Mouse (Mus musculus) ES-E14 (cell line): ENCODE measurements at regions not wholly inside any gene's neighbourhood (a gene's known extent, or its start where the extent isn't known, plus 50 kb on each side); places are given as distances from the start of the nearest gene placed in this dataset.

Experiments used
- DNase-seq: peaks from one replicate; pipeline ENCODE4 v3.0.0-alpha.2; 2013; ENCODE audit warnings: low read depth, low spot score
- H3K27ac ChIP-seq: 2 replicates; pipeline ENCODE4 v1.5.1; 2012; ENCODE audit warnings: low read depth, mild to moderate bottlenecking, low read length, moderate library complexity, mixed read lengths; ENCODE audit not compliant: poor library complexity, insufficient read depth, severe bottlenecking
- H3K36me3 ChIP-seq: 2 replicates; pipeline ENCODE4 v1.6.1; 2012; ENCODE audit warnings: mild to moderate bottlenecking, low read length, moderate library complexity, mixed read lengths; ENCODE audit not compliant: control insufficient read depth, poor library complexity, insufficient read depth, severe bottlenecking
- H3K4me1 ChIP-seq, 2 experiments: fragments of 150-350 bp in 1 of 2; sonication (generic) in 1 of 2; 2 replicates each; pipeline ENCODE4 v1.6.1; 2012; ENCODE audit warnings: low read length in 2 of 2, mild to moderate bottlenecking in 1 of 2, mixed read lengths in 1 of 2; ENCODE audit not compliant: control insufficient read depth in 2 of 2, insufficient read depth in 2 of 2, poor library complexity in 1 of 2
- H3K4me3 ChIP-seq, 2 experiments: fragments of 150-350 bp in 1 of 2; sonication (generic) in 1 of 2; 2 replicates each; pipeline ENCODE4 v1.5.1; 2012; ENCODE audit warnings: low read length in 2 of 2, low read depth in 1 of 2, mild to moderate bottlenecking in 1 of 2, mixed read lengths in 1 of 2; ENCODE audit not compliant: insufficient read depth in 1 of 2, poor library complexity in 1 of 2, severe bottlenecking in 1 of 2
- H3K9ac ChIP-seq: 2 replicates; pipeline ENCODE4 v1.6.1; 2012; ENCODE audit warnings: low read depth, mild to moderate bottlenecking, low read length, mixed read lengths; ENCODE audit not compliant: poor library complexity, insufficient read depth, severe bottlenecking
- H3K9me3 ChIP-seq: fragments of 150-350 bp; sonication (generic); 2 replicates; pipeline ENCODE4 v1.6.1; 2012; ENCODE audit warnings: low read depth, mild to moderate bottlenecking, low read length; ENCODE audit not compliant: control insufficient read depth, insufficient read depth
- CHD2 ChIP-seq: IDR thresholded peaks from 2 replicates; pipeline ENCODE4 v1.6.1; 2014; ENCODE audit warnings: mild to moderate bottlenecking, low read depth, low read length, inconsistent platforms
- HCFC1 ChIP-seq: IDR thresholded peaks from 2 replicates; pipeline ENCODE4 v1.6.1; 2012; ENCODE audit warnings: low read length, inconsistent platforms, borderline replicate concordance; ENCODE audit not compliant: insufficient read depth
- MAFK ChIP-seq: IDR thresholded peaks from 2 replicates; pipeline ENCODE4 v1.6.1; 2014; ENCODE audit warnings: mild to moderate bottlenecking, low read depth, low read length, inconsistent platforms; ENCODE audit not compliant: insufficient read depth
- ZC3H11A ChIP-seq: IDR thresholded peaks from 2 replicates; pipeline ENCODE4 v1.6.1; 2012; ENCODE audit warnings: low read depth, mild to moderate bottlenecking, inconsistent platforms, low read length, borderline replicate concordance
- ZNF384 ChIP-seq: IDR thresholded peaks from 2 replicates; pipeline ENCODE4 v1.6.1; 2012; ENCODE audit warnings: low read depth, low read length, inconsistent platforms
- in situ Hi-C, 2 experiments: fragments of 600-800 bp; cut with MboI; formaldehyde crosslinking; loops; one replicate each; pipeline ENCODE4 v1.15.1; 2025; ENCODE audit warnings: low sequenced_read_pairs in 2 of 2, inconsistent platforms in 1 of 2; ENCODE audit not compliant: unreplicated experiment in 2 of 2

DNA sequence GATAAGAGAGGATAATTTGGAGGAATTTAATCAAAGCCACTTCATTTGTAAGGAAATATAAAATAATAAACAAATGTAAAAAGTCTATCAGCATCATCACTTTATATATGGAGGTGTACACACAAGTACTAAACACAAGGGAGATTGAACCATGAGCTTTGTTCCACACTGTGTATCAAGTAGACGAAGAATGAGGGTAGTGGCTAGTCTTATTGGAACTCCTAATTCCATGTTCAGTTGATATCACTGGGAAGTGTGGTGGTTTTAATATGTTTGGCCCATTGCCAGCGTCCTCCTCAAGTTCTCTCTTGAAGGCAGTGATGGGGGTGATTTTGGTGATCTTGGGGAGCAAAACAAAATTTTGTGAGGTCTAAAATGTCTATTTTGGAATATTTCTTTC is 165.2 kb upstream of the Tmprss15 start:
- Histone ChIP-seq H3K9me3 (no peaks in the 10 kb centered on the region), H3K27ac (no peak overlapping the region), H3K36me3 (no peaks in the 10 kb centered on the region), H3K9ac (no peak overlapping the region), H3K4me1 (no peaks in the 10 kb centered on the region; a peak in 1 of 4 replicates), H3K4me3 (no peak overlapping the region)
- DNase-seq = no peak
- TF ChIP-seq ZNF384 = no peak
- no peak for TF ChIP-seq ZC3H11A
- no peak for TF ChIP-seq CHD2
- in situ Hi-C loops = no loop called here

DNA sequence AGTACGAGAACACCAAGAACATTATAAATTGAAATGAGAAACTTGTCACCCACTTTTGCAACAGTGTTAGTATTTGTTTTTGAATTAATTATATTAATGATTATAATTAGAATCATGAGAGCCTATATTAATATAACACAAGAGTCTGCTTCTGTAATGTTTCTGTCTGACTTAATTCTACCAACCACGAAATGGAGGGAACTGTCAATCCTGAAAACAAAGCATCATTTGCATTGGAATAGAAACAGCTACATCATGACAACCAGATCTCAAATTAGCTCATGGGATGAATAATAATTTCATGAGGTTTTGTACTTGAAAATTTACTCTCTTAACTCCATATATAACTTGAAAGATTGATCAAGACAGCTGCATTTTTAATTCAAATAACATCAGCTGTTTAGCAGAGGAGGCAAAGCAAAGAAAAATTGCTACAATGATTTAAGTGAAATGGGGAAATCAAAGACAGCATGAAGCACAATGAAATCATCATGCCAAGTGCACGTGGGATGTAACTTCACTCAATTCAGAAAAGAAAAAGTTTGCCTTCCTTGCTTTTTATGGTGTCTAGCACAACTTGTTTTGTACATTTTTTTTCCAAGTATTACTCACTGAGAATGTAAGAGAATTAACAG is 150.1 kb upstream of the Tmprss15 start:
- Histone ChIP-seq H3K36me3 (no peaks in the 10 kb centered on the region), H3K4me3 (no peak overlapping the region), H3K27ac (no peak overlapping the region), H3K9me3 (no peaks in the 10 kb centered on the region), H3K4me1 (no peaks in the 10 kb centered on the region), H3K9ac (no peak overlapping the region)
- TF ChIP-seq HCFC1 (no peak), CHD2 (no peak), ZC3H11A (no peak), ZNF384 (no peak), MAFK (no peak)
- no peak for DNase-seq
- in situ Hi-C loops = no loop called here

DNA sequence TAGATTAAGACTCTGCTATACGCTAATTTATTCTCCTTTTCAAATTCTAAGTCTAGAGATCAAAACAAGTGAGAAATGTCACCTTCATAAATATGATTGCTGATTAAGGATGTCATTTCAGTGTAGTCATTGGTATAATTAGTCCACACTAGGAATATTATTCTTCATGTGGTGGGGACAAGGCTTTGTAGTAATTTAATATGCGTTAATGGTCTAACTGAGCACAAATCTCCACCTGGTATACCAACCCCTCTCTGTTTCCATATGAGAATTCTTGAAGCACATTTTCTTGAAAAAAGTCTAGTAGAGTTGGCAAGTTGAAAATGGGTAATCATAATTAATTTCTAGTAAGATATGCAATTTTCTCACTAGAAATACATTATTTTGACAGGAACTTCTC is 149.3 kb upstream of the Tmprss15 start:
- Histone ChIP-seq H3K36me3 (no peaks in the 10 kb centered on the region), H3K9ac (no peak overlapping the region), H3K4me3 (no peak overlapping the region), H3K4me1 (no peaks in the 10 kb centered on the region), H3K9me3 (no peaks in the 10 kb centered on the region), H3K27ac (no peak overlapping the region)
- DNase-seq = no peak
- TF ChIP-seq CHD2 (no peak), ZNF384 (no peak), ZC3H11A (no peak), MAFK (no peak), HCFC1 (no peak)
- in situ Hi-C loops = no loop called here

DNA sequence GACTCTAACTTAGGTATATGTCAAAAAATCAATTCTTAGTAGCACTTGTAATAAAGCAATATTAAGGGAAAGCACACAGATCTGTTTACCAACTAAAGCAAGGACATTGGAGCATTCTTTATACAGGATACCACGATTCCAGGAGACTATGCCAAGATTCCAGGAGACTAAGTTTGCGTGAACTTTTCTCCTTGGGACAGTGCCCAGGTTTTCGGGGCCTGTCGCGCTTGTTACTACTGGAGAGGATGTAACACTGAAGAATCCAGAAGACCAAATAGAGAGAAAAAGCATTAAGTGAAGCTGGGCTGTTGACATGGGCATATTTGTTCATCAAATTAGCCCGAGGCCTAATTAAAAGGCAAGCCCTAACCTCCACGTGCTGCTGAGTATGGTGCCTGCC is 100.3 kb upstream of the Tmprss15 start:
- Histone ChIP-seq H3K36me3 (no peaks in the 10 kb centered on the region), H3K27ac (no peak overlapping the region), H3K4me3 (no peak overlapping the region), H3K9me3 (no peaks in the 10 kb centered on the region), H3K4me1 (no peaks in the 10 kb centered on the region), H3K9ac (no peak overlapping the region)
- in situ Hi-C loops = no loop called here
- DNase-seq = no peak
- TF ChIP-seq HCFC1 = no peak

DNA sequence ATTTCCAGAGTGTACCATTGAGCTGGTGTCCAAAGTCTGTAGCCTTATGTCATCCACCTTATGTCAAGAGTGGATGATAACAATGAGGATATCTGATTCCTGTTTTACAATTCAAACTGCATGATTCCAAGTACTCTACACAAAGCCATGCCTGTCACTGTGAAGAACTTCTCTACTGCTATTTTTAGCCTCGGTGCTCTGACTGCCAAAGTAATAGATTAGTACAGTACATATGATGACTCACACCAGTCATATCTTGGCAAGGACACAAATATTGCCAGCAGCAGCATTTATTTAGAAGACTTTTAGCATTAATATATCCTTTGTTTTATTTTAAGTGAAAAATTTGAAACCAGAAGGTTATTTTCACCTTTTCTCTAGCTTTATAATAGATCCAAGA is 95.6 kb upstream of the Tmprss15 start:
- TF ChIP-seq CHD2 (no peak), ZC3H11A (no peak), ZNF384 (no peak), HCFC1 (no peak), MAFK (no peak)
- no peak overlapping the region for H3K9ac ChIP-seq
- no peaks in the 10 kb centered on the region for H3K9me3 ChIP-seq
- DNase-seq = no peak
- no peaks in the 10 kb centered on the region for H3K4me1 ChIP-seq
- H3K36me3 ChIP-seq = no peaks in the 10 kb centered on the region
- H3K4me3 ChIP-seq = no peak overlapping the region
- in situ Hi-C loops = no loop called here
- no peak overlapping the region for H3K27ac ChIP-seq
